In genomic region chr2:31847908-31848307, GRCm38 (mm10) we compare ENCODE assay signal across 9 mouse cellular contexts. TPM values are rescaled to one million over a fixed set of nuclear protein-coding genes. Genes with fewer than 3 reads are reported as not detected.
A peak's percentile ranks its signal among the peaks of the same experiment; 100 is the strongest.
DNase-seq lines count a peak whose midpoint lies in the region; ATAC-seq and TF ChIP-seq lines count a peak whose summit lies in the region.
"Had no signal": no experiment of that assay in that cellular context is flagged by ENCODE, and none has a peak within 500 bp of the region (broad histone marks: within the 10 kb centered on the region; RNA-seq: fewer than 3 reads in every experiment).

No protein-coding gene starts in this region.

- no peak overlapping the region for H3K4me2 ChIP-seq in CH12.LX (ENCODE audit: insufficient read depth, low read depth, poor library complexity, severe bottlenecking)
- H3K4me2 ChIP-seq in midbrain, embryonic 14.5 days (ENCODE audit: low read length): no peak overlapping the region
- H3K4me2 ChIP-seq: stomach, embryonic 15.5 days had no signal

- no peak for TF ChIP-seq EP300 in CH12.LX (IDR thresholded peaks at IDR 0.05; ENCODE audit: low read length)

- no peaks in the 10 kb centered on the region for H3K4me1 ChIP-seq in CH12.LX (ENCODE audit: control insufficient read depth in 1 of 2, insufficient read depth in 2 of 2)
- no peaks in the 10 kb centered on the region for H3K4me1 ChIP-seq in cortical plate, adult 2 months (ENCODE audit: control insufficient read depth, insufficient read depth, low read length)
- H3K4me1 ChIP-seq in midbrain, embryonic 14.5 days (ENCODE audit: control insufficient read depth, insufficient read depth, low read length): peaks cover 21% of the 10 kb centered on the region

- H3K79me2 ChIP-seq in CH12.LX (replicated peaks; ENCODE audit: control insufficient read depth, extremely low read depth, insufficient read depth, poor library complexity, severe bottlenecking): no peaks in the 10 kb centered on the region

- no peak overlapping the region for H3K27ac ChIP-seq in CH12.LX (ENCODE audit: insufficient read depth, low read depth)
- H3K27ac ChIP-seq in cortical plate, adult 2 months (ENCODE audit: insufficient read depth, low read length): no peak overlapping the region
- no peak overlapping the region for H3K27ac ChIP-seq in midbrain, embryonic 14.5 days (replicated peaks; ENCODE audit: low read depth, low read length)
- H3K27ac ChIP-seq: stomach, embryonic 15.5 days had no signal

- peaks cover 64% of the 10 kb centered on the region for H3K27me3 ChIP-seq in CH12.LX (replicated peaks)
- H3K27me3 ChIP-seq in midbrain, embryonic 14.5 days (ENCODE audit: control insufficient read depth, insufficient read depth, low read length): peaks cover 41% of the 10 kb centered on the region

- TF ChIP-seq CTCF in CH12.LX (conservative IDR thresholded peaks at IDR 0.05 in 1 of 2, IDR thresholded peaks at IDR 0.05 in 1 of 2; ENCODE audit: low read depth in 2 of 2, low read length in 2 of 2): peak; percentile 36 to 83; a peak in 3 of 4 replicates
- TF ChIP-seq CTCF in cortical plate, adult 2 months (IDR thresholded peaks at IDR 0.05; ENCODE audit: extremely low read depth, insufficient read depth, low read length): peak; percentile 42

- peak; percentile 76 for TF ChIP-seq RAD21 in CH12.LX (IDR thresholded peaks at IDR 0.05; ENCODE audit: low read depth, low read length)

- no peak for TF ChIP-seq POLR2A in CH12.LX (IDR thresholded peaks at IDR 0.05; ENCODE audit: low read depth, low read length)
- no peak for TF ChIP-seq POLR2A in cortical plate, adult 2 months (IDR thresholded peaks at IDR 0.05; ENCODE audit: extremely low read depth, insufficient read depth, low read length)

- H3K9me3 ChIP-seq in CH12.LX (replicated peaks; ENCODE audit: low read length): no peaks in the 10 kb centered on the region
- H3K9me3 ChIP-seq in midbrain, embryonic 14.5 days (ENCODE audit: control insufficient read depth, low read length): no peaks in the 10 kb centered on the region
- H3K9me3 ChIP-seq: stomach, embryonic 15.5 days had no signal

- dilution Hi-C loops in CH12.LX (cut with MboI; ENCODE audit: extremely low pct_ligation_motif_present, extremely low pct_unique_long_range_greater_than_20kb, low sequenced_read_pairs): no loop called here

- H3K9ac ChIP-seq in CH12.LX (ENCODE audit: insufficient read depth, low read depth): no peak overlapping the region
- no peak overlapping the region for H3K9ac ChIP-seq in midbrain, embryonic 14.5 days (replicated peaks; ENCODE audit: low read length)
- H3K9ac ChIP-seq: stomach, embryonic 15.5 days had no signal

- ATAC-seq in midbrain, embryonic 14.5 days (ENCODE audit: low FRiP score, low TSS enrichment): no peak

- no peak overlapping the region for H3K4me3 ChIP-seq in CH12.LX (replicated peaks in 1 of 3; ENCODE audit: low read depth in 2 of 3, low read length in 2 of 3, poor library complexity in 1 of 3)
- H3K4me3 ChIP-seq in cortical plate, adult 2 months (ENCODE audit: insufficient read depth, low read length): no peak overlapping the region
- no peak overlapping the region for H3K4me3 ChIP-seq in midbrain, embryonic 14.5 days (replicated peaks; ENCODE audit: low read depth, low read length)
- H3K4me3 ChIP-seq: stomach, embryonic 15.5 days had no signal

- no peaks in the 10 kb centered on the region for H3K36me3 ChIP-seq in CH12.LX (replicated peaks in 1 of 2; ENCODE audit: control insufficient read depth in 1 of 2, insufficient read depth in 1 of 2, low read length in 1 of 2)
- no peaks in the 10 kb centered on the region for H3K36me3 ChIP-seq in midbrain, embryonic 14.5 days (ENCODE audit: control insufficient read depth, insufficient read depth, low read length)
- H3K36me3 ChIP-seq: stomach, embryonic 15.5 days had no signal

- 24% methylated on average over 6 of the region's 6 CpGs for WGBS in midbrain, embryonic 14.5 days

- in situ Hi-C loops in CH12.LX (cut with MboI; ENCODE audit: low pct_ligation_motif_present, low pct_unique_long_range_greater_than_20kb, low sequenced_read_pairs): no loop called here

- peak; percentile 36 for DNase-seq in embryo, embryonic 9.5 days (ENCODE audit: extremely low spot score)
- DNase-seq in embryo, embryonic 10 days (ENCODE audit: low spot score): no peak
- DNase-seq in CH12.LX (ENCODE audit: extremely low read depth): peak; percentile 27
- peak; percentile 50 to 73 for DNase-seq in kidney, postnatal 36 days
- DNase-seq in midbrain, embryonic 14.5 days: peak; percentile 61
- DNase-seq in right cerebral cortex, postnatal 36 days (ENCODE audit: low spot score in 2 of 2): no peak
- no peak for DNase-seq in heart, adult 8-10 months (ENCODE audit: low spot score)

TF ChIP-seq in CH12.LX, 34 proteins besides CTCF, POLR2A, EP300 and RAD21:
- TF ChIP-seq TBP (conservative IDR thresholded peaks at IDR 0.05; ENCODE audit: low read depth, low read length) (no peak), SMC3 (IDR thresholded peaks at IDR 0.05; ENCODE audit: low read depth, low read length) (peak; percentile 81)

RNA-seq across cellular contexts. Expression of gene Fibcd1, which starts 2.1 kb away (rescaled TPM):
- total RNA-seq in CH12.LX (2012; rRNA removed) (0.04 TPM in 2 replicates), CH12.LX (2014; rRNA removed) (0.04 and 0.15 TPM in 2 replicates)
- 0.09 and 0.10 TPM in 2 replicates for polyA plus RNA-seq in CH12.LX (2012; ENCODE audit: insufficient read length, low read depth)
- polyA plus RNA-seq in cortical plate, adult 2 months (2012; rRNA removed): 4.9 and 11.4 TPM in 2 replicates
- polyA plus RNA-seq in midbrain, embryonic 14.5 days (2014; fragmentation: Nextera tagmentation; extraction: Ambion mirVana): 14.8 and 18.8 TPM in 2 replicates
- not detected for total RNA-seq in heart, adult 8-10 months (2022)

RNA-seq across cellular contexts. Expression of gene Qrfp, which starts 37.5 kb away (rescaled TPM):
- total RNA-seq in CH12.LX (2012; rRNA removed) (not detected in 2 replicates), CH12.LX (2014; rRNA removed) (not detected in 2 replicates)
- not detected in 2 replicates for polyA plus RNA-seq in CH12.LX (2012; ENCODE audit: insufficient read length, low read depth)
- not detected in 2 replicates for polyA plus RNA-seq in cortical plate, adult 2 months (2012; rRNA removed)
- polyA plus RNA-seq in midbrain, embryonic 14.5 days (2014; fragmentation: Nextera tagmentation; extraction: Ambion mirVana): 0.13 TPM in 1 of 2 replicates, not detected in the other
- not detected for total RNA-seq in heart, adult 8-10 months (2022)

RNA-seq across cellular contexts. Expression of gene Lamc3, which starts 39.2 kb away (rescaled TPM):
- total RNA-seq in CH12.LX (2012; rRNA removed) (not detected in 2 replicates), CH12.LX (2014; rRNA removed) (not detected in 2 replicates)
- polyA plus RNA-seq in CH12.LX (2012; ENCODE audit: insufficient read length, low read depth): not detected in 2 replicates
- 3.9 and 4.3 TPM in 2 replicates for polyA plus RNA-seq in cortical plate, adult 2 months (2012; rRNA removed)
- polyA plus RNA-seq in midbrain, embryonic 14.5 days (2014; fragmentation: Nextera tagmentation; extraction: Ambion mirVana): 1.1 and 6.6 TPM in 2 replicates
- total RNA-seq in heart, adult 8-10 months (2022): under 1 TPM; 0.41 to 0.75 (median 0.55) TPM

Comparison
In these comparisons a context has a peak if more than half of its experiments do, and no peak if none do; other contexts are left out.
1. DNase-seq: peak in embryo, embryonic 9.5 days (single experiment), CH12.LX (single experiment), kidney, postnatal 36 days (2 of 2) and midbrain, embryonic 14.5 days (single experiment); none in embryo, embryonic 10 days (single experiment), right cerebral cortex, postnatal 36 days (0 of 2) and heart, adult 8-10 months (single experiment).